Mouse (Mus musculus): Measurements from ENCODE around the gene Banp.

Banp gene

DNA sequence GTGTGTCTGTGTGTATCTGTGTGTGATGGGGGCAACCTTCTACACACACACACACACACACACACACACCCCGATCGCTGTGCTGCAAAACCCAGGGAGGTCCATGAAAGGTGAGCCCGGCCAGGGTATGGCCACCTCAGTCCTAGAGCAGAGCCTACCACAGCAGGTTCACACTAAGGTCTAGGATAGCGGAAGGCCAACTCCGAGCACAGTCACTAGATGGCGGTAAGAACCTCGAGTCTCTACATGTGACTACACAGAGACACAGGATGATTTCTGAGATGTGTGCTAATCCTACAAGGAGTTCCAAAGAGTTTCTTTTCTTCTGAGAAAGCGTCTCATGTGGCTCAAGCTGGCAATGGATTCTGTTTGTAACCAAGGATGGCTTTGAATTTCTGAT is 22.2 kb upstream of the Banp start:
- no peak for DNase-seq

DNA sequence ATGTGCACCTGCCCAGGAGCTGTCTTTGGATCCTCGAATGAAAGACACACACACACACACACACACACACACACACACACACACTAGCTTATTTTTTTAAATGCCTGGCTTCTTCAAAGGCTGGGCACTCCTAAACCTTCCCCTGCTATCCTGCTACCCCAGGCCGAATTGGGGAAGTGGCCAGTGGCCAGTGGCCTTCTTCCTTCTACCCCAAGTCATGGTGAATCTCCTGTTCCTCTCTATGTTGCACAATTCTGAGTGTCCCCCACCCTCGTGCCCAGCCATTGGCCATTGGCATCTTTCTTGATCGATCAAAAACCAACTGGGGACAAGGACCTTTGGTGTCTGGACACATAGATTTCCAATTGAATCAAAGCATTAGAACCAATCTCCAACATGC is 19.5 kb upstream of the Banp start:
- no peak for DNase-seq

DNA sequence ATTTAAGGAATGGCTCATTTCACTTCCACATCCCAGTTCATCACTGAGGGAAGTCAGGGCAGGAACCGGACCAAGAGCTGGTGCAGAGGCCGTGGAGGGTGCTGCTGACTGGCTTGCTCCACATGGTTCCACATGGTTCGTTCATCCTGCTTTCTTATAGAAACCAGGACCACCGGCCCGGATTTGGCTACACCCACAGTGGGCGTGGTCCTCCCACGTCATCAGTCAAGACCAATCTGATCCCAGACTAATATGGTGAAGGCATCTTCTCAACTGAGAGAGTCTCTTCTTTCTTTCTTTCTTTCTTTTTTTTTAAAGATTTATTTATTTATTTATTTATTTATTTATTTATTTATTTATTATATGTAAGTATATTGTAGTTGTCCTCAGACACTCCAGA is 18.0 kb upstream of the Banp start:
- DNase-seq, result no peak

DNA sequence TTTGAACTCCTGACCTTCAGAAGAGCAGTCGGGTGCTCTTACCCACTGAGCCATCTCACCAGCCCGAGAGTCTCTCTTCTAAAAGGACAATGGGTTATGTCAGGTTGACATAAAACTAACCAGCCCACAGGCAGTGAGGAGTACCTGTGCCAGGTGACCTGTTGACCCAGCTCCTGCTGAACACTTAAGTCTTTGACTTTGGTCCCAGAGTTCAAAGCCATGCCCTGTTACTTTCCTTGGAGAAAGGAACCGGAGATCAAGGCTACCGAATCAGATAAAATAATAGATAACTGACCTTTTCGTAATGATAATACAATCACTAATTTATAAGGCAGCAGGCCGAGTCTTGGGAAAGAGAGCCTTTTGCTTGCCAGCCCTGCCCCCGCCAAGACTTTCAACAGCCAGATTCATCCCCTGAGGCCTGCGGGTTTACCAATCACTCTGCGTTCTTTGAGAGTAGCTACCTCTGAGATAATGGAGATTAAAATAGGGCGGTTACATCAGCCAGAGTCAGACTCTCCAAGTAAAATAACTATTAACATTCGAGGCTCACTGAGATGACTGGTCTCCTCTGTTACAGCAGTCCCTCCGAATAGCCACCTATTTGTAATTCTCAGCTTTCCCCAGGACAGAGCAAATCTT is 17.4 kb upstream of the Banp start:
- DNase-seq, result no peak

DNA sequence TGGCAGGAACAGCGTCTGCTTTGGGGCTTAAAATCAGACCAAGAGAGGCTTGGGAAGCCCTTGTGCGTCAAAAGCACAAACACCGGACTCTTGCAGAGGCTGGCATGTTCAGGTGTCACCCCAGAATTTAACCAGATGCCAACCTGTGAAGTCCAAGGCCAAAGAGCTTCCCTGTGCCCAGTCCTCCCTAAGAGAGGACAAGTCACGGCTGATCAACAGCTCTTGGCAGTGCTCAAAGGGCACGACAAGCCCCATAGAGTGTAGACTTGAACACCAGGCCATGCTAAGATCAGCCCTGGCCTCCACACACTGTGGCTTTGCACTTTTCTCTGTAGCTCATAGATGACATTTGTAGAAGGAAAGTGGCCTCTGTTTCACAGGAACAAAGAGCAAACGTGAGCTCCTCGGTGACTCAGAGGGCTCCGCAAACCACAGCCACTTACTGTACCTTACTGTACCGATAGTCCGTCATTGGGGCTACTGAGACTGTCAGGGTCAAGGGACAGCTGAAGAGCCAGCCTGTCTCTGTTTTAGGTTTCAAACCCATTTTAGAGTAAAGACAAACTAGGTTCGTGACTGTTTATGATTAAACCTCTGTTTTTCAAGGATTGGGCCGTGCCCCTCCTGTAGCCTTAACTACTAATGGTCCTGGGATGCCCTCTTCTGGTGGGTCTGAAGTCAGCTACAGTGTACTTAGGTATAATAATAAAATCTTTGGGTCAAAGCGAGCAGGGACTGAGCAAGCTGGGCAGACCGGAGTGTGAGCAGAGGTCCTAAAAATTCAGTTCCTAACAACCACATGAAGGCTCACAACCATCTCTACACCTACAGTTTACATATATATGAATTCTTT is 16.7 kb upstream of the Banp start:
- DNase-seq, result no peak

DNA sequence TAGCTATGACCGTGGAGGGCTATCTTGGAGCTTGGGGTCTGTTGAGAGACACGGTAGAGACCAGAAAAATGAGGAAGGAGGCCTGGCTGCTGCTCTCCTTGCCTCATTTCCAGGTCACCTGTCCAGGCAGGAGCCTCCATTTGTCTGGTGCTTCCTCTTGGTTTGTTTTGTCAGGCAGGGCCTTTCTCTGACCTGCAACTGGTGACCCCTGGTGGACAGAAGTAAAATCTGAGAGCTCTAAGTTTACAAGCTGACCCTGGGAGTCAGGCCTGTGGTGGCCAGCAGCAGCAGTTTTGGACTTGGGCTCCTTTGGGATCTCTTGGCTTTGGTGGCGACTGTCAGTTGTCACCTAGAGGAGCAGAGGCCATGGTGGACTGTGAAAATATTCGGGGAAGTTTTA is 15.0 kb upstream of the Banp start:
- DNase-seq, result no peak

DNA sequence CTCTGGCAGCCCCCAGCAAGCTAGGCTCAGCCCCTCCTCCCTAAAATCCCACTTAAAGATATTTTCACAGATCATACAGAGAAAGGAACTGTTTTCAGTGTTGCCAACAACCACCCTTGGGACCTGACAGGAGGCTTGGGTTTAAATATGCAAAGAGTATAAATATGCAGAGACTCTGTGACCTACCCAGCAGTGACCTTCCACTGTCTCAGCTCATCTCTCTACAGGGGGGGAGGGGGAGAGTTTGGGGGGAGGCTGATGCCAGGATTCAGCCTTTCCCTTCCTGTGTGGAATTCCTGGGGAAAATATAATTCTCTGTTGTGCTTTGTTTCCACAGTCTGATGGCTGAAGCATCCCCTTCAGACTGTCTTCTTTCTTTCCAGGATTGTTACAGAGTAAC is 14.6 kb upstream of the Banp start:
- no peak for DNase-seq

DNA sequence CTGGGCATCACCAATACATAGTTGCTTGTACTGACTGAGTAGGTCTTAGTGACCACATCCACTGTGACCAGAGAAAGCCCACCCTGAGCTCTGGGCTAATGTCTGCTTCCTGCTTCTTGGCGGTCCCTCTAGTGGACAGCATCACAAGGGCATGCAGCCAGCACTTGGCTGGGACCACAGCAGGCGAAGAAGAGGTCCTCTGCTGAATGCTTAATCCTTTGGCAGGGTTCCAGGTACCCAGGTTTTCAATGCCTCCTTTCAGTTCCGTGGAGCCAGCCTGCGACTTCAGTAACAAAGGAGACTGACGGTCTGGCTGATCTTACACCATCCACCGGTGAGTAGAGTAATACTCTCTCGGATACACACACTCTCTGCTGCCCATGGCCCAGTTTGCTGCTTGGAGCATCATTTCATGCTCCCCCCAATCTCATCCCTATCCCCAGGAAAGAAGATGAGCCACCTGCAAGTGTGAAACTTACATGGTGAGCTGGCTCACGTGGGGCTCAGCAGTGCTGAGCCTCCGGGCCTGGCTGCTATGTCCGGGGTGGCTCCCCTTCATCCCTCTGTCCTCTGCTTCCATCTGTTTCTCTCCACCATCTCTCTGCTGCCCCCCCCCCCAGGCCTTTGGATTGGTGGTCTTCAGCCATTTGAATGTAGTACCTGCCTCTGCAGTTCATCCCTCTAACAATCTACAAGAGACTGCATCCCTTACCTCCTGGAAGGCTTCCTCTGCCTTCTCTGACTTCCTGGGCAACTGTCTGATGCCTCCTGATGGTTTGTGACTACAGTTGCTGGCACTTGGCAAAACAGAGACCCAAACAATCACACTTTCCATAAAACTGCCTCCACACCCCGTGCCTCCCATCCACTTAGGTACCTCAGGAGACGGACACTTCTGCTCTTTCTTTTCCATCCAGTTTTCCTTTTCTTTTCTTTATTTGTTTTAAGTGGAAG is 13.9 kb upstream of the Banp start:
- DNase-seq, result peak; percentile 84

DNA sequence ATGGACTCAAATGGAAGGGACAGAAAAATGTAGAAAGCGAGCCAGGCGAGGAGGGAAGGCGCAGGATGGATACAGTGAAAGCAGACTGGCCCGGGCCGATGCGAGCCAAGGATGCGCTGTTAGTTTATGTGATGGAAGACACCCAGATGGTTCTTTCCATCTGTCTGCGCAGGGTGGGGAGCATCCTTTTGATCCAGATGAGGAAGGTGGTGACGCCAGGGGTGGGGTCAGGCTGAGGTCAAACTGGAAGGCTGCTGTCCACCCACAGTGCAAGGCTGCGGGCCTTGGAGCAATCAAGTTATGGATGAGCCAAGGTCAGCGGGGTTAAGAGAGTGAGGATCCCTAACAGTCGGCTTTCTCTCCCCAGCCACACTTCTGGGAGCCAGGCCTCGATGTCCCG is 13.2 kb upstream of the Banp start:
- no peak for DNase-seq

DNA sequence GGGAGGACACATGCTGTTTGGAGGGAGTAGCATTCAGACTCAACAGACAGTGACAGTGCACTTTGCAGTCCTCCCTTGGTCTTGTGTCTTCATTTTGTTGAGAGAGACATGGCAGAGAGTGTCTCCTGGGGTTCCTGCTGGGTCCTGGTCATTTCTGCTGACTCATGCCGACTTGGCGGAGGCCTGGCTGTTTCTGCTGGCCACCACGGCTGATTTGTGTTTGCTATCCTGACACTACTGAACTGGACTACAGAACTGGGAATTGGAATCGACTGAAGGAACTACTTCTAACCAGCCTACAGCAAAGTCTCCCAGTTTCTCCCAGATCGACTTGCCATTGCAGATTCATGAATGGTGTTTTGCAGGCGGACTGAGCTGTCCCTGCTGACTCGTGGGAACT is 10.8 kb upstream of the Banp start:
- no peak for DNase-seq

DNA sequence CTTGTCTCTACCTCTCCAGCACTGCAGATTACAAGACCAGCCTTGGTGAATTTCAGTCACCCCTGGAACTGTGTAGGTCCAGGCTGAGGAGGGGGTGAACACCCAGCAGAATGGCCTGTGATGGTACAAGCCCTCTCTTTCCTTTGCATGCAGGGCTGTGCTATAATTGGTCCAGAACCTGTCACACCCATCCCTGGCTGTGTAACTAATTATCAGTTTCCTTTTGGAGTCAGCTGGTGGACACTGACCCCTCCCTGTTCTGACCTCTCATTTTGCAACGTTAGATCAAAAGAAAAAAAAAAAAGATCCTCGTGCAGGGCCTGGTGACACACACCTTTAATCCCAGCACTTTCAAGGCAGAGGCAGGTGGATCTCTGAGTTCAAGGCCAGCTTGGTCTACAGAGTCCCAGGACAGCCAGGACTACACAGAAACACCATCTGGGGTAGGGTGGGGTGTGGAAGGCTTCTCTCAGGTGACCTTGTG is 6.5 kb upstream of the Banp start:
- no peak for DNase-seq

DNA sequence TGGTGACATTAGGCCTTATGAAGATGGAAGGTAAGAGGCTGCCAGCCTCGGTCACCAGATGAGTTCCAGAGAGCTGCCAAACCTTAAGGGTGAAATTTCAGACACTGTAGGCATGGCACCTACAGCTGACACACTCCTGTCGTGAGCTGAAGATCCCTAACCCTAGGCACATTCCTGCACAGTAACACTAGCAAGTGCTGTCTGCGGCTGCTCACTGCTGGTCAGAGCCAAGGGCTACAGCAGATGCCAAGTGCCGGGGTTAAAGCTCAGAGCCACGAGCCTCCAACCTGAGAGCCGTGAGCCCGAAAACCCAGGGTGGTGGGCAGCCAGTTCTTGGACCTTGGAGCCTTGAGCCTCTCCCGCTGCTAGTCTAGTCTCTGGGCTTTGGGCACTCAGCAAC is 5.8 kb upstream of the Banp start:
- DNase-seq, result no peak

DNA sequence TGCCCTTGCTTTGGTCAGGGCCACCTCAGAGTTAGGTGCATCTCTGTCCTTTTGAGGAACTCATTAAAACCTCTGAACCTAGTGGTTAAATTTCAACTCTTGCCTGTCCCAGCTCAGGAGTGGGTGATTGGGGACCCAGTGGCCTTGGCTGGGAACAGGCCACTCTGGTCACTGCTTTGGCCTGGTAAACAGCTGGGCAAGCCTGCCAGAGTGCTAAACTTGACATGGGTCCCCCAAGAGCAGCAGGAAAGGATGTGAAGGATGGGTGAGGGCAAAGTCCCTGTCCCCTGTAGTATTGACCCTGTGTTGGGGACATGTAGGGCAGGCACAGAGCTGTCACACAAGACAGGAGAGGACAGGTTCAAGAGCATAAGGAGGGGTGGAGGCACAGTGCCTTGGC is 4.7 kb upstream of the Banp start, which contains the start of gene Car5a:
Gene Car5a, minus strand, starts transcription at position 74 of the 400 bp plus-strand sequence.
- DNase-seq, result no peak

DNA sequence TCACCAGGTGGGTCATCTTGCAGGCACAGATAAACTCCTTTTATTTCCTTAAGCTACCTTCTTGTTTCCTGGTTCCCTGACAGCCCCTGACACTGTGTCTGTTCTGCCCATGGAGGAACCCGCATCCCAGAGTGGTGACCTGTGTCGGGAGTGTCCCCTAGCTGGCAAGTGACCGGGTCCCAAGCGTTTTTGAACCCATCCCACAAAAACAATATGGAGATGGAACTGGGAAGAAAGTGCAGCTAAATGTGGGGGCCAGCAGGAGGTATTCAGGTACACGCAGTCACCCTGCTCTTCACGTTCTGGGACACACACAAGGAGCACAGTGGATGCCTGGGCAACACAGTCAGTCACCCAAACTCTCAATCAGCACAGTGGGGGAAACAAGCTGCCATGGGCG is 3.2 kb upstream of the Banp start:
- DNase-seq, result no peak

DNA sequence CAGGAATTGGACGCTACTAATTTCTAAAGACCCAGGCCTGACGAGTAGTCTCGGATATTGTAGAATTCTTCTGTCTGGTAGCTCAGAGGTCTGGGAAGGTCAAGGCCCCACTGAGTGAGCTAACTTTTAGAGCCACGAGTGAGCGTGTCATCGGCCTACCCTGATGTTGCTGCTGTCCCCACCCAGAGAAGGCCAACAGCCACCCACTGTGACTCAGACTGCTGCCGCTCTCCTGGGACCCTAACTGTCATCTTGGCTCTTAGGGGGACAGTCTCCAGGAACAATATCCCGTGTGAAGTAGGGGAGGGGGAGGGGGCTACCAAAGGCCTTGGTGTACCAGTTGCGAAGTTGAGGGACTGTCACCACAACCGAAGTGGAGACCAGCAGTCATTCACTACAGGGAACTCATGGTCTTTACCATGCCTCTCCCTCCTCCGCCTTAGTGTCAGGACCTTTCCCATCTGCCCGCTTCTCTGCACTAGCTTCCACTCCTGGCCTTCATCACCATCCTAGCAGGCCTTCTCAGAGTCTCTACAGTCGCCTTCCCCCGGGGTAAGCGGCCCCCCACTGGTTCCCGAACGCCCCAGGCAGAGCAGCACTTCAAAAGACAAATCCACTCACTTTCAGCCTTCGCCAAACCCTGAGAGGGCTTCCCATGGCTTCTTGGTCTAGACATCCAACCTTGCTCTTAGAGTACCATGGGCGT is 2.4 kb upstream of the Banp start:
- no peak for DNase-seq

DNA sequence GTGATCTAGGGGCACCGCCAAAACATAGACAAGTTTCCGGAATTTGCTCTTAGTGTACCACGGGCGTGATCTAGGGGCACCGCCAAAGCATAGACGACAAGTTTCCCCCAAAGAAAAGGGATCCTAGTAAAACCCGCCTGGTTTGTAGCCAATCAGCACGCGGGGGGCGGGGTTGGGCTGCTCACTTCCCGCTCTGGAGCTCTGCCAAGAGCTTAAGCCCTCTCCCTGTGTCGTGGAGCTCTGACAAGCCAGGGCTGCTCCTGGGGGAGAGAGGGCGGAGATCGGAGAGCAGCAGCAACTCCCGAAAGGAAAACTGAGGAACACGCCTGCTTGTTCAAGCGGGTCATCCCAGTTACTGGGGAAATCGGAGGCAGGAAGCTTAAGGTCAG is 1.8 kb upstream of the Banp start:
- peak; percentile 86 for DNase-seq

DNA sequence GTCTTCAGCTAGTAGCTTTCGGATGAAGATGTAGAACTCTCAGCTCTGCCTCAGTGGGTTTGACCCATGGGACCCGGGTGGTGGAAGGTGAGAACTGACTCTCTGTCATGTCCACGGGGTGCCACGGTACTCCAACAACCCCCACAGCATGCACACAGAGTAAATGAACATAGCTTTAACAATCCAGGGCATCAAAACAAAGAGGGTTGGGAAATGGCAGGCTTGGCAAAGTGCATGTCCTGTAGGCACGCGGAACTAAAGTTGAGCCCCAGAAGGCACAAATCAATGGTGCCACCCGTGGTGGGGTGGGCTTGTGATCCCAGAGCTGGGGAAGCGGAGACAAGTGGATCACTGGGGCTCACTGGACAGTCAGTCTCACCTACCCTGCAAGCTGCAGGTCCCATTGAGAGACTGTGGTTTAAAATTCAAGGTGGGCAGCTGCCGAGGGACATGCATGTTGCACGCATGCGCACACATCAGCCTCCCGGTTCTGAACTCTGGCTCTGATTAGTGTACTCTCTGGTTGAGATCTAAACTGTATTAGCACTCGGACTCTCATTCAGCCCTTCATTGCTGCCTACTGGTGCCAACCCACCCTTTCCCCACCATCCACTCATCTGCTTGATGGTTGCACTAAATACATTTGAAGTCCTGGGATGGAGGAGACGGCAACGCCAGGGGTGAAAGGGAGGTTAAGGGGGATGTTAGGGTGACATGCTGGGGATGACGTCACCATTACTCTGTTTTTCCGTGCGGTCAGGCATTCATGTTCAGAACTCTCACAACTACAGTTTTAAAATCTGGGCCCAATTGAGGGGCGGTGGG is 1.0 kb upstream of the Banp start:
- DNase-seq, result no peak

DNA sequence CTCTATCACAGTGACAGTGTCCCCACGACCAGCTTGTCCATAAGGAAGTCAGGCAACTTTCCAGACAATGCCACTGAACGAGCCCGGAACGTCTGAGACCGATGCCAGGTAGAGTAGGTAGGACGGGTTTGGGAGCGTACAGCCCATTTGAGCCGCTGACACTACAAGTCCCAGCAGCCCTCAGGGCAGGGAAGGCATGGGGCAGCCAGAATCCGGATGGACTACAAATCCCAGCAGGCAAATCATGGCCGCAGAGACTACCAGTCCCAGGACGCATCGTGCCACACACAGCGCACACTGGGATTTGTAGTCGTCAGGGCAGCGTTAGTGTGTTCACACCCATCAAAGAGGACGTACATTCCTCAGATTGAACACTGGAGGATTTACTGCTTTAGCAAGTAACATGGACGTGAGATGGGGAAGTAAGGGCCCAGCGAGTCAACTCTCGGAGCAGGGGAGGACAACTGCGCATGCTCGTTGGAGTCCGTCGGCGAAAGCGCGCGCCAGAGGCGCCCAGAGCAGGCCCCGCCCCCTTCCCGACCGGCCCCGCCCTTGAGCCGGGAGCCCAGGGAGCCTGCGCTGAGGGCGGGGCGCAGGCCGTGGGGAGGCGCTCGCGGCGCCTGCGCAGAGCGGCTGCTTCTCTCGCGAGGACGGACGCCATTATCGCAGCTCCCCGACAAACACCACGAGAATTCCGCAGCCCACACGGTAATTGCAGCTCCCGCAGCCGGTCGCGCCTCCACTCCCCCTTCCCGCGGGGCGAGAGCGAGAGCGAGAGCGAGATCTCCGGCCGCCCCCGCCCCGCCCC is 595 bp downstream of the Banp start:
- DNase-seq, result peak; percentile 100

DNA sequence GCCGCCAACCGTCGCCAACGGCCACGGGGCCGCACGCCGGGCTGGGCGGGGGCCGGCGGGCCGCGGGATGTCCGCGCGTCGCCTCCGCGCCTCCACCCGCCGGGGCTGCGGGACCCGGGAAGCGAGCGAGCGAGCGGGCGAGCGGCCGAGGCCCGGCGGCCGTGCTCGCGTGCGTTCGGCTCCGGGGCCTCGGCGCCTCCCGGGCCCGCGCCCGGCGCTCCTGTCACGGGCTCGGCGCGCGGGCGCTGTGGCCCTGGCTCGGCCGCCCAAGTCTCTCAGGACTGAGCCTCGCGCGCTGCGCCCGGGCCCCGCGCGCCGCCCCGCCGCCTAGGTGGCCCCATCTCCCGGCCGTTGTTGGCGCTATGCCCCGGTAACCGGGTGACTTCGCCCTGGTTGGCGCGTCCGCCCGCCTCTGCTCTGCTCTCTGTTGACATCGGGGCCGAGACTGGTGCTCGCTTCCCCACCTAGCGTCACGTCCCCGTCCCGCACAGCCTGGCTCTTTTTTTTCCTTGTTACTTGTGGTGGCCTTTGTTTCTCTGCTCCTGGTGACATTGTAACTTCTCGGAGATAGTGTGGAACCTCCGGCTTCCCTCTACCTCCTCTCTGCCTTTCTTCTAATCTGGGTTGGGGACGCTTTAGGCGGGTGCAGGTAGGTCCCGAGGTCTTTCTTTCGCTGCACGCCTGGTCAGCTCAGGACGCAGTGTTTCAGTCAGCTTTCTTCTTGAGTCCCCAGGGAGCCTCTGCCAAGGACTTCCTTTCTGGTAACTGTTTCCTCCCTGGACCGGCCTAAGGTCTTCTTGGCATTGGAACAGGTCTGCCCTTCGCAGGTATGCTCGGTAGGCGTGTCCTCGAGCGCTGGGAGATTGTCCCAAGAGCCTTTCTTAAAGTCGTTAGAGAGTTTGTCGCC is 1.5 kb downstream of the Banp start:
- peak; percentile 74 for DNase-seq

DNA sequence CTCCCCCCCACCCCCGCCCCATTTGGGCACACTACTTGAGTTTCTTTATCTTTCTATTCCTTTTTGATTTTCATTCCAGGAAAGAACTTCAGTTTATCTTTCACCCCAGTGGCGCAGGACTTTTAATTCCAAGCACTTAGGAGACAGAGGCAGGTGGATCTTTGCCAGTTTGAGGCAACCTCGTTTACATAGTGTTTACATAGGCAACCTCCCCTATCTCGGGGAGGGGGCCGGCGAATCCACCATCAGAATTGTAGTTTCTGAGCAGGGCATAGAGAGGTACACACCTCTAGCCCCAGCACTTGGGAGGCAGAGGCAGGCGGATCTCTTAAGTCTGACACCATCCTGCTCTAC is 2.1 kb downstream of the Banp start:
- DNase-seq, result no peak

All from layer of hippocampus, adult 9-11 months (tissue).